Mouse (Mus musculus): ENCODE results near the gene Gm12216. TPM values are rescaled to one million over a fixed set of nuclear protein-coding genes. Genes with fewer than 3 reads are reported as not detected.
"Not testable (repeated sequence)": the region's sequence is repeated elsewhere in the genome, so short reads cannot be mapped to it uniquely, and the experiment has no call there.

Gene Gm12216
- polyA plus RNA-seq (2012; rRNA removed), result 1.2 and 1.8 TPM in 2 replicates

- 7% methylated on average over 39 of the region's 50 CpGs for WGBS
- peak; percentile 14 to 35 for DNase-seq
- not testable (repeated sequence) for H3K27ac ChIP-seq (ENCODE audit: insufficient read depth, low read length)
Measured at GRCm38 (mm10) chr11:53858761-53859580, at the start of gene Gm12216. Gm12216 (minus strand) TSS chr11:53859256.

GRCm38 (mm10) chr11:53908686-53909085 is 49.6 kb upstream of the Gm12216 start:
- 93% methylated on average over 8 of the region's 8 CpGs for WGBS
- Histone ChIP-seq H3K4me1 (ENCODE audit: control insufficient read depth, insufficient read depth, low read length) (no peaks in the 10 kb centered on the region), H3K4me3 (replicated peaks; ENCODE audit: insufficient read depth, low read depth, low read length) (no peak overlapping the region), H3K27ac (ENCODE audit: insufficient read depth, low read length) (no peak overlapping the region), H3K27me3 (ENCODE audit: control insufficient read depth, insufficient read depth, low read length) (no peaks in the 10 kb centered on the region)
- TF ChIP-seq CTCF (IDR thresholded peaks at IDR 0.05; ENCODE audit: borderline replicate concordance, insufficient read depth, low read depth, low read length), result no peak
- TF ChIP-seq POLR2A (IDR thresholded peaks at IDR 0.05; ENCODE audit: borderline replicate concordance, insufficient read depth, low read length), result no peak
- DNase-seq, result no peak

More at GRCm38 (mm10) chr11:53858761-53859580, at the start of gene Gm12216:
- not testable (repeated sequence) for H3K27me3 ChIP-seq (ENCODE audit: control insufficient read depth, insufficient read depth, low read length); H3K4me1 ChIP-seq (ENCODE audit: control insufficient read depth, insufficient read depth, low read length)
- H3K4me3 ChIP-seq (replicated peaks; ENCODE audit: insufficient read depth, low read depth, low read length), result peak within 1 kb of the TSS; percentile 84
- peak; percentile 10; the same call in 1 of the 2 replicates for TF ChIP-seq CTCF (IDR thresholded peaks at IDR 0.05; ENCODE audit: borderline replicate concordance, insufficient read depth, low read depth, low read length)

- TF ChIP-seq POLR2A (IDR thresholded peaks at IDR 0.05; ENCODE audit: borderline replicate concordance, insufficient read depth, low read length) (no peak), CTCF (IDR thresholded peaks at IDR 0.05; ENCODE audit: borderline replicate concordance, insufficient read depth, low read depth, low read length) (no peak)
- DNase-seq, result no peak
- Histone ChIP-seq H3K27ac (ENCODE audit: insufficient read depth, low read length) (no peak overlapping the region), H3K27me3 (ENCODE audit: control insufficient read depth, insufficient read depth, low read length) (no peaks in the 10 kb centered on the region), H3K4me1 (ENCODE audit: control insufficient read depth, insufficient read depth, low read length) (no peaks in the 10 kb centered on the region), H3K4me3 (replicated peaks; ENCODE audit: insufficient read depth, low read depth, low read length) (no peak overlapping the region)
- WGBS, result 78% methylated on average over 9 of the region's 9 CpGs
Measured at GRCm38 (mm10) chr11:53904534-53904925, 45.5 kb upstream of the Gm12216 start.

- Histone ChIP-seq H3K4me3 (replicated peaks; ENCODE audit: insufficient read depth, low read depth, low read length) (no peak overlapping the region), H3K27ac (ENCODE audit: insufficient read depth, low read length) (no peak overlapping the region), H3K27me3 (ENCODE audit: control insufficient read depth, insufficient read depth, low read length) (no peaks in the 10 kb centered on the region), H3K4me1 (ENCODE audit: control insufficient read depth, insufficient read depth, low read length) (no peaks in the 10 kb centered on the region)
- no peak for DNase-seq
- WGBS, result 49% methylated on average over 16 of the region's 16 CpGs
- TF ChIP-seq CTCF (IDR thresholded peaks at IDR 0.05; ENCODE audit: borderline replicate concordance, insufficient read depth, low read depth, low read length) (no peak), POLR2A (IDR thresholded peaks at IDR 0.05; ENCODE audit: borderline replicate concordance, insufficient read depth, low read length) (no peak)
Measured at GRCm38 (mm10) chr11:53903781-53904533, 44.9 kb upstream of the Gm12216 start.

GRCm38 (mm10) chr11:53902741-53903140 is 43.7 kb upstream of the Gm12216 start:
- 20% methylated on average over 14 of the region's 14 CpGs for WGBS
- TF ChIP-seq POLR2A (IDR thresholded peaks at IDR 0.05; ENCODE audit: borderline replicate concordance, insufficient read depth, low read length), result no peak
- no peak for TF ChIP-seq CTCF (IDR thresholded peaks at IDR 0.05; ENCODE audit: borderline replicate concordance, insufficient read depth, low read depth, low read length)
- Histone ChIP-seq H3K27me3 (ENCODE audit: control insufficient read depth, insufficient read depth, low read length) (no peaks in the 10 kb centered on the region), H3K4me3 (replicated peaks; ENCODE audit: insufficient read depth, low read depth, low read length) (no peak overlapping the region), H3K27ac (ENCODE audit: insufficient read depth, low read length) (no peak overlapping the region), H3K4me1 (ENCODE audit: control insufficient read depth, insufficient read depth, low read length) (no peaks in the 10 kb centered on the region)
- no peak for DNase-seq

- H3K4me1 ChIP-seq (ENCODE audit: control insufficient read depth, insufficient read depth, low read length), result no peaks in the 10 kb centered on the region
- H3K4me3 ChIP-seq (replicated peaks; ENCODE audit: insufficient read depth, low read depth, low read length), result no peak overlapping the region
- DNase-seq, result no peak
- TF ChIP-seq POLR2A (IDR thresholded peaks at IDR 0.05; ENCODE audit: borderline replicate concordance, insufficient read depth, low read length) (no peak), CTCF (IDR thresholded peaks at IDR 0.05; ENCODE audit: borderline replicate concordance, insufficient read depth, low read depth, low read length) (no peak)
- WGBS, result 71% methylated on average over 1 of the region's 1 CpGs
- no peak overlapping the region for H3K27ac ChIP-seq (ENCODE audit: insufficient read depth, low read length)
- no peaks in the 10 kb centered on the region for H3K27me3 ChIP-seq (ENCODE audit: control insufficient read depth, insufficient read depth, low read length)
Measured at GRCm38 (mm10) chr11:53900991-53901390, 41.9 kb upstream of the Gm12216 start.

GRCm38 (mm10) chr11:53899981-53900380 is 40.9 kb upstream of the Gm12216 start:
- WGBS, result 85% methylated on average over 6 of the region's 6 CpGs
- no peak for TF ChIP-seq CTCF (IDR thresholded peaks at IDR 0.05; ENCODE audit: borderline replicate concordance, insufficient read depth, low read depth, low read length)
- TF ChIP-seq POLR2A (IDR thresholded peaks at IDR 0.05; ENCODE audit: borderline replicate concordance, insufficient read depth, low read length), result no peak
- no peak for DNase-seq
- Histone ChIP-seq H3K27me3 (ENCODE audit: control insufficient read depth, insufficient read depth, low read length) (no peaks in the 10 kb centered on the region), H3K4me1 (ENCODE audit: control insufficient read depth, insufficient read depth, low read length) (no peaks in the 10 kb centered on the region), H3K27ac (ENCODE audit: insufficient read depth, low read length) (no peak overlapping the region), H3K4me3 (replicated peaks; ENCODE audit: insufficient read depth, low read depth, low read length) (no peak overlapping the region)

Data from cerebellum, adult 2 months (tissue).